Mouse (Mus musculus) CH12.LX (cell line): ENCODE measurements around the gene Slc17a5. TPM values are rescaled to one million over a fixed set of nuclear protein-coding genes. Genes with fewer than 3 reads are reported as not detected.

Experiments used
- DNase-seq: peaks from one replicate; pipeline ENCODE4 v3.0.0-alpha.2; 2013; ENCODE audit errors: extremely low read depth
- H3K27ac ChIP-seq: 2 replicates; pipeline ENCODE4 v1.5.1; 2012; ENCODE audit warnings: low read depth, mild to moderate bottlenecking, control low read depth, moderate library complexity; ENCODE audit not compliant: insufficient read depth
- H3K27me3 ChIP-seq: replicated peaks from 2 replicates; pipeline ENCODE3; 2012; ENCODE audit warnings: inconsistent platforms
- H3K36me3 ChIP-seq, 2 experiments: replicated peaks in 1 of 2; 2 replicates each; pipeline versions ENCODE3 to v1.6.1; 2012; ENCODE audit warnings: inconsistent platforms in 1 of 2, low read length in 1 of 2, mild to moderate bottlenecking in 1 of 2, mixed read lengths in 1 of 2, moderate library complexity in 1 of 2; ENCODE audit not compliant: control insufficient read depth in 1 of 2, insufficient read depth in 1 of 2
- H3K4me1 ChIP-seq, 2 experiments: 2 replicates each; pipeline ENCODE4 v1.6.1; 2012; ENCODE audit warnings: inconsistent platforms in 1 of 2, moderate library complexity in 1 of 2; ENCODE audit not compliant: insufficient read depth in 2 of 2, control insufficient read depth in 1 of 2
- H3K4me2 ChIP-seq: 2 replicates; pipeline ENCODE4 v1.6.1; 2012; ENCODE audit warnings: low read depth, mild to moderate bottlenecking, control low read depth; ENCODE audit not compliant: poor library complexity, insufficient read depth, severe bottlenecking
- H3K4me3 ChIP-seq, 3 experiments: fragments of 150-350 bp in 1 of 3; sonication (generic) in 1 of 3; replicated peaks in 1 of 3; 2 replicates each; pipeline versions ENCODE3 to v1.5.1; 2011 to 2012; ENCODE audit warnings: low read depth in 2 of 3, low read length in 2 of 3, mild to moderate bottlenecking in 2 of 3, moderate library complexity in 2 of 3, control low read depth in 1 of 3, improper control_type of control experiment in 1 of 3, inconsistent platforms in 1 of 3, mixed read lengths in 1 of 3; ENCODE audit not compliant: poor library complexity in 1 of 3
- H3K79me2 ChIP-seq: replicated peaks from 2 replicates; pipeline ENCODE4 v1.6.1; 2012; ENCODE audit warnings: mild to moderate bottlenecking, moderate library complexity; ENCODE audit not compliant: control insufficient read depth, poor library complexity, insufficient read depth, severe bottlenecking; ENCODE audit errors: extremely low read depth
- H3K9ac ChIP-seq: 2 replicates; pipeline ENCODE4 v1.6.1; 2012; ENCODE audit warnings: low read depth, mild to moderate bottlenecking, control low read depth, moderate library complexity; ENCODE audit not compliant: insufficient read depth
- H3K9me3 ChIP-seq: replicated peaks from 2 replicates; pipeline ENCODE3; 2012; ENCODE audit warnings: low read length, inconsistent platforms, mixed read lengths
- BHLHE40 ChIP-seq: IDR thresholded peaks from 2 replicates; pipeline ENCODE4 v1.6.1; 2011; ENCODE audit warnings: mild to moderate bottlenecking, low read depth, low read length, improper control_type of control experiment
- CHD1 ChIP-seq: IDR thresholded peaks from 2 replicates; pipeline ENCODE4 v1.6.1; 2012; ENCODE audit warnings: low read depth, low read length, improper control_type of control experiment, inconsistent platforms
- CHD2 ChIP-seq: IDR thresholded peaks from 2 replicates; pipeline ENCODE4 v1.6.1; 2011; ENCODE audit warnings: low read length, improper control_type of control experiment
- CTCF ChIP-seq, 2 experiments: IDR thresholded peaks in 1 of 2; conservative IDR thresholded peaks in 1 of 2; 2 replicates each; pipeline ENCODE4 v1.5.1; 2011 to 2012; ENCODE audit warnings: low read depth in 2 of 2, low read length in 2 of 2, improper control_type of control experiment in 1 of 2, inconsistent platforms in 1 of 2, mild to moderate bottlenecking in 1 of 2, moderate library complexity in 1 of 2
- EP300 ChIP-seq: IDR thresholded peaks from 2 replicates; pipeline ENCODE4 v1.6.1; 2011; ENCODE audit warnings: low read length, improper control_type of control experiment
- ETS1 ChIP-seq: conservative IDR thresholded peaks from 2 replicates; pipeline ENCODE4 v1.6.1; 2012; ENCODE audit warnings: low read depth, mild to moderate bottlenecking, inconsistent platforms, low read length, improper control_type of control experiment, moderate library complexity
- IRF4 ChIP-seq: IDR thresholded peaks from 2 replicates; pipeline ENCODE4 v1.6.1; 2014; ENCODE audit warnings: low read depth, mild to moderate bottlenecking, inconsistent platforms, low read length, improper control_type of control experiment
- MEF2A ChIP-seq: IDR thresholded peaks from 2 replicates; pipeline ENCODE4 v1.6.1; 2014; ENCODE audit warnings: low read depth, mild to moderate bottlenecking, inconsistent platforms, low read length, improper control_type of control experiment, borderline replicate concordance
- MYC ChIP-seq: IDR thresholded peaks from 2 replicates; pipeline ENCODE4 v1.6.1; 2011; ENCODE audit warnings: low read depth, mild to moderate bottlenecking, improper control_type of control experiment, low read length
- NELFE ChIP-seq: IDR thresholded peaks from 2 replicates; pipeline ENCODE4 v1.6.1; 2011; ENCODE audit warnings: low read depth, low read length, improper control_type of control experiment
- POLR2A ChIP-seq: IDR thresholded peaks from 2 replicates; pipeline ENCODE4 v1.6.1; 2011; ENCODE audit warnings: low read depth, mild to moderate bottlenecking, improper control_type of control experiment, low read length
- RAD21 ChIP-seq: IDR thresholded peaks from 2 replicates; pipeline ENCODE4 v1.6.1; 2011; ENCODE audit warnings: low read depth, mild to moderate bottlenecking, low read length, improper control_type of control experiment, moderate library complexity
- RCOR1 ChIP-seq: conservative IDR thresholded peaks from 2 replicates; pipeline ENCODE4 v1.6.1; 2012; ENCODE audit warnings: low read depth, mild to moderate bottlenecking, inconsistent platforms, low read length, improper control_type of control experiment
- SIN3A ChIP-seq: IDR thresholded peaks from 2 replicates; pipeline ENCODE4 v1.6.1; 2012; ENCODE audit warnings: low read length, improper control_type of control experiment, inconsistent platforms
- TCF12 ChIP-seq: IDR thresholded peaks from 2 replicates; pipeline ENCODE4 v1.6.1; 2014; ENCODE audit warnings: low read depth, mild to moderate bottlenecking, inconsistent platforms, low read length, improper control_type of control experiment
- UBTF ChIP-seq: IDR thresholded peaks from 2 replicates; pipeline ENCODE4 v1.6.1; 2012; ENCODE audit warnings: low read depth, mild to moderate bottlenecking, inconsistent platforms, low read length, improper control_type of control experiment, moderate library complexity
- ZC3H11A ChIP-seq: IDR thresholded peaks from 2 replicates; pipeline ENCODE4 v1.6.1; 2012; ENCODE audit warnings: low read depth, mild to moderate bottlenecking, inconsistent platforms, low read length, improper control_type of control experiment
- ZNF384 ChIP-seq: IDR thresholded peaks from 2 replicates; pipeline ENCODE4 v1.6.1; 2012; ENCODE audit warnings: low read depth, low read length, improper control_type of control experiment, inconsistent platforms
- dilution Hi-C: fragments of 300-500 bp; cut with MboI; formaldehyde crosslinking; loops from 2 replicates; pipeline ENCODE4 v1.14.3; 2020; ENCODE audit warnings: low sequenced_read_pairs; ENCODE audit not compliant: extremely low pct_unique_long_range_greater_than_20kb, extremely low pct_ligation_motif_present
- in situ Hi-C: fragments of 300-500 bp; cut with MboI; formaldehyde crosslinking; loops from 3 replicates; pipeline ENCODE4 v1.14.3; 2019; ENCODE audit warnings: low sequenced_read_pairs, low pct_ligation_motif_present, low pct_unique_long_range_greater_than_20kb, mixed read lengths
- polyA plus RNA-seq: library from polyadenylated mRNA; unstranded; fragments of >175 nt; gene quantifications from 2 replicates; pipeline ENCODE4 v1.2.1, GENCODE M21; 2012; ENCODE audit warnings: low read depth; ENCODE audit not compliant: insufficient read length
- total RNA-seq, 2 experiments: library from RNA; depleted of rRNA; stranded (reverse); fragments of 300-350 nt in 1 of 2; fragments of >200 nt in 1 of 2; gene quantifications; 2 replicates each; pipeline ENCODE4 v1.2.3; 2012 to 2014

The Slc17a5 gene
- total and polyA plus RNA-seq, 3 experiments: 4.9 to 7.6 (median 6.7) TPM

- no peak for DNase-seq
- no peaks in the 10 kb centered on the region for H3K79me2 ChIP-seq
- TF ChIP-seq ZNF384 (peak; percentile 62; the same call in 1 of the 2 replicates), NELFE (no peak), ETS1 (no peak), MYC (no peak), ZC3H11A (no peak), BHLHE40 (peak; percentile 36), CHD2 (no peak), TCF12 (no peak)
- H3K9ac ChIP-seq: no peak overlapping the region
- in situ Hi-C loops (no loop called here), dilution Hi-C loops (no loop called here)
- H3K36me3 ChIP-seq: no peaks in the 10 kb centered on the region
- H3K27me3 ChIP-seq: no peaks in the 10 kb centered on the region
- peaks cover 0 to 4% of the 10 kb centered on the region in 2 experiments; a peak in 1 of 4 replicates for H3K4me1 ChIP-seq
- no peak overlapping the region for H3K4me3 ChIP-seq
- H3K9me3 ChIP-seq: no peaks in the 10 kb centered on the region
- H3K27ac ChIP-seq: no peak overlapping the region
- no peak overlapping the region for H3K4me2 ChIP-seq
Observed at GRCm38 (mm10) chr9:78631755-78632434, 44.1 kb upstream of the Slc17a5 start.

DNA sequence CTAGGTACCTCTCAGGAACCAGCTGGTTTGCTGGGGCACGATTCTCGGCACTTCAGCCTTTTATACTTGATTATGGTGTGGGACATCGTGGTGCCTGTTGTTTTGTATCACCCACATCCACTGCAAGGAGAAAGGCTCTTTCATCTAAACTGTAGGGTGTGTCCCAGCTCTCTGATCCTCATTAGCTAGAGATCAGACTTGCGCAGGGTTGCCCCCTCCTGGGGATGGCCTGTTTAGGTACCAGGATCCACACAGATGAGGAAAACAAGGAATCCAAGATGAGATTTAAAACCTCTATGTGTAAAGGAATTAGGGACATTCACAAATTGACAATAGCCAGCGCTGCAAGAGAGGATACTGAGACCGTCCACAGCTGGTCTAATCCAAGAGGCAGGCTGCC is 42.1 kb upstream of the Slc17a5 start:
- no peaks in the 10 kb centered on the region for H3K9me3 ChIP-seq
- TF ChIP-seq IRF4: no peak
- TF ChIP-seq UBTF: no peak
- no peak for TF ChIP-seq POLR2A
- no peak for TF ChIP-seq CHD1
- TF ChIP-seq BHLHE40: no peak
- TF ChIP-seq MEF2A: no peak
- no peak for TF ChIP-seq SIN3A
- TF ChIP-seq CTCF (conservative IDR thresholded peaks at IDR 0.05 in 1 of 2, IDR thresholded peaks at IDR 0.05 in 1 of 2; ENCODE audit: low read depth in 2 of 2, low read length in 2 of 2): peak in 1 of 2 experiments; percentile 37; a peak in 2 of 4 replicates
- TF ChIP-seq RAD21: peak; percentile 21
- no peak for TF ChIP-seq RCOR1
- TF ChIP-seq EP300: no peak
- TF ChIP-seq ETS1: no peak
- TF ChIP-seq, all 38 proteins: peak for 2
- Histone ChIP-seq H3K4me3 (no peak overlapping the region), H3K9ac (no peak overlapping the region), H3K27ac (no peak overlapping the region), H3K36me3 (no peaks in the 10 kb centered on the region), H3K79me2 (no peaks in the 10 kb centered on the region), H3K4me2 (no peak overlapping the region), H3K4me1 (peaks cover 0 to 4% of the 10 kb centered on the region in 2 experiments; a peak in 1 of 4 replicates), H3K27me3 (no peaks in the 10 kb centered on the region)
- dilution Hi-C loops (no loop called here), in situ Hi-C loops (no loop called here)
- no peak for DNase-seq
